Mouse (Mus musculus) neural tube, embryonic 14.5 days (tissue): ENCODE measurements at regions not wholly inside any gene's neighbourhood (a gene's known extent, or its start where the extent isn't known, plus 50 kb on each side); places are given as distances from the start of the nearest gene placed in this dataset.

ENCODE experiments used
- ATAC-seq: fragments of 200-750 bp; cut with Nextera tagmentation; 2 replicates; pipeline ENCODE4 v1.8.0; 2017; ENCODE audit warnings: low read depth, mild to moderate bottlenecking, moderate TSS enrichment, moderate library complexity
- H3K27ac ChIP-seq: fragments of 300-500 bp; sonication (generic); 2 replicates; pipeline ENCODE4 v1.5.1; 2014; ENCODE audit warnings: low read depth, mild to moderate bottlenecking, control low read depth, low read length, moderate library complexity, mixed read lengths
- H3K27me3 ChIP-seq: fragments of 300-500 bp; sonication (generic); 2 replicates; pipeline ENCODE4 v1.6.1; 2014; ENCODE audit warnings: low read length; ENCODE audit not compliant: control insufficient read depth, insufficient read depth
- H3K36me3 ChIP-seq: fragments of 300-500 bp; sonication (generic); 2 replicates; pipeline ENCODE4 v1.6.1; 2014; ENCODE audit warnings: low read length, mixed read lengths; ENCODE audit not compliant: control insufficient read depth, insufficient read depth
- H3K4me1 ChIP-seq: fragments of 300-500 bp; sonication (generic); 2 replicates; pipeline ENCODE4 v1.6.1; 2014; ENCODE audit warnings: low read length; ENCODE audit not compliant: control insufficient read depth, insufficient read depth
- H3K4me2 ChIP-seq: fragments of 300-500 bp; sonication (generic); 2 replicates; pipeline ENCODE4 v1.6.1; 2014; ENCODE audit warnings: mild to moderate bottlenecking, low read depth, low read length, control low read depth
- H3K4me3 ChIP-seq: fragments of 300-500 bp; sonication (generic); 2 replicates; pipeline ENCODE4 v1.5.1; 2014; ENCODE audit warnings: low read depth, low read length, control low read depth, mixed read lengths
- H3K9ac ChIP-seq: fragments of 300-500 bp; sonication (generic); replicated peaks from 2 replicates; pipeline ENCODE4 v1.6.1; 2014; ENCODE audit warnings: low read depth, mild to moderate bottlenecking, control low read depth, low read length, mixed read lengths
- H3K9me3 ChIP-seq: fragments of 300-500 bp; sonication (generic); 2 replicates; pipeline ENCODE4 v1.6.1; 2016; ENCODE audit warnings: low read length; ENCODE audit not compliant: control insufficient read depth
- WGBS: fragments of 180-500 bp; shearing (Covaris S2); extraction: QIAGEN DNeasy Blood & Tissue Kit; methylation state at CpG from one replicate; pipeline ENCODE4 v1.1.7; 2014; 5-methylcytosine and 5-hydroxymethylcytosine counted together

DNA sequence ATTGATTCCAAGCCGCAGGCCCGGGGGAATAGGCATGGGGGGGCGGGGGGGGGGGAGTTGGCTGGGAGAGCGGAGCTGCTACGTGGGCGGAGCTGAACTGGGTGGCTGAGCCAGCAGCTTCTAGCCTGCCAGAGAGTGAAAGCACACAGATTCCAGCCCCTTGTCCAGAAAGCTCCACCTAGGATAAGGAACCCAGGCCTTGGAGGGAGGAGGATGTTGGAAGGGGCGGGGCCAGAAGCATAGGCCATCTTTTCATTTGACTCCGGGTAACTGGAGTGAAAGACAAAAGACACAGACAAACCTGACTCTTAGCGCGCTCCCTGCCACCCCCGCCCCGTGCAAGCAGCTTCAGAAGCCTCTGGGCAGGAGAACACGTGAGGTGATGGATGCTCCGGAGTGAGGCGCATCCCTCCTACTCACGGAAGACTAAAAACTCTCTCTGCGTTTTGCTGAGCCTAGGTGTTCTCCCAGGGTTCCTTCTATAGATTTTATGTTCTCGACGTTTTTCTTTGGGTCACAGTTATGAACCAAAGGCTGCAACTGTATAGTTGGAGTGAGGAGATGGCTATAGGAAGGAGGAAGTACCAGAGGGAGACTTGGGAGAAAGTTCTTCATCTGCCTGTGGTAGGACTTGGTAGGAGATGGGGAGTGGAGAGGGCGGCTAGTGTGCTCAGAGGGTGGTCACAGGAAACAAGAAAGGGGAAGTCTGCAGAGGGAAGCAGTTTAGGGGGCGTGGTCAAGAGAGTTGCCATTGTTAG is 84.8 kb upstream of the Mafb start:
- WGBS, result under 1% methylated on average over 21 of the region's 21 CpGs
- Histone ChIP-seq H3K27ac (peak overlapping the region; percentile 45), H3K4me1 (peaks cover 8% of the 10 kb centered on the region), H3K36me3 (no peaks in the 10 kb centered on the region), H3K9me3 (no peaks in the 10 kb centered on the region), H3K27me3 (no peaks in the 10 kb centered on the region), H3K4me3 (peak overlapping the region; percentile 25), H3K9ac (peak overlapping the region; percentile 32; the same call in 1 of the 2 replicates), H3K4me2 (peak overlapping the region; percentile 60)
- ATAC-seq, result peak; percentile 91

DNA sequence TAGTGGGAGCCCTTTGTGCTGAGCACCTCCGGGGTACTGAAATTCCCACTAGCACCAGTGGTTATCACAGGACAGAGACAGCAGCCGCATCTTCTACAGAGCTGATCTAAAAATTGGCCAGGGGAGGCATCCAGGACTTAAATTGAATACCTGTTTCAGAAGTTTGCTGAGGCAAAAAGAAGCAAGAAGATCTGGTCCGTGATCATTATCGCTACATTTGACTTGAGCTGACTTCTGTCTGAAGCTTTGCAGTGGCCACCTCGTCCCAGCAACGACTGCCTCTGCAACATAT is 85.3 kb upstream of the Mafb start:
- H3K9ac ChIP-seq, result 0 out of 2 replicates have a peak overlapping the region, but pooled peaks have one; percentile 32
- H3K27me3 ChIP-seq, result no peaks in the 10 kb centered on the region
- no peak for ATAC-seq
- H3K9me3 ChIP-seq, result no peaks in the 10 kb centered on the region
- no peak overlapping the region for H3K27ac ChIP-seq
- peak overlapping the region; percentile 60 for H3K4me2 ChIP-seq
- 17% methylated on average over 6 of the region's 6 CpGs for WGBS
- peaks cover 8% of the 10 kb centered on the region for H3K4me1 ChIP-seq
- peak overlapping the region; percentile 25; the same call in 1 of the 2 replicates for H3K4me3 ChIP-seq
- H3K36me3 ChIP-seq, result no peaks in the 10 kb centered on the region

DNA sequence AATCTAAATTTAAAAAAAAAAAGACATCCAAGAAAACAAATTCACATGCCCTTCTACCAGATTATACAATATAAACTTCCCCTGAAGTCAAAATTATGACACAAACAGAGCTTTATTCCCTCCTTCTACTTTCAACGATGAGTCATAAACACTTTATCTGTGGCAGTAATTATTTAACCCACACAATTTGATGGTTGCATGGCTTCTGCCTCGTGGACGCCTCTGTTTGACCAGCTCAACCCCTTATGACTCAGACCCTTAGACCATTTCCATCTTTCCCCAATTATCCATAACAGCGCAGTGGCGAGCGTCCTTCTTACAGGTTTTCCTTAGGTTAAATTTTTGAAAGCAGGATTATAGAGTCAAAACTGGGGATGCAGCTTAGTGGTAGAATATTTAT is 85.9 kb upstream of the Mafb start:
- ATAC-seq, result no peak
- no peak overlapping the region for H3K27ac ChIP-seq
- H3K27me3 ChIP-seq, result no peaks in the 10 kb centered on the region
- H3K9me3 ChIP-seq, result no peaks in the 10 kb centered on the region
- no peaks in the 10 kb centered on the region for H3K36me3 ChIP-seq
- 80% methylated on average over 6 of the region's 6 CpGs for WGBS
- peaks cover 8% of the 10 kb centered on the region for H3K4me1 ChIP-seq
- H3K9ac ChIP-seq, result no peak overlapping the region
- H3K4me2 ChIP-seq, result no peak overlapping the region
- no peak overlapping the region for H3K4me3 ChIP-seq

- H3K36me3 ChIP-seq, result no peaks in the 10 kb centered on the region
- H3K9me3 ChIP-seq, result no peaks in the 10 kb centered on the region
- H3K4me1 ChIP-seq, result peaks cover 8% of the 10 kb centered on the region
- WGBS, result 69% methylated on average over 10 of the region's 10 CpGs
- H3K9ac ChIP-seq, result no peak overlapping the region
- H3K27ac ChIP-seq, result no peak overlapping the region
- ATAC-seq, result no peak
- H3K27me3 ChIP-seq, result no peaks in the 10 kb centered on the region
- H3K4me3 ChIP-seq, result no peak overlapping the region
- no peak overlapping the region for H3K4me2 ChIP-seq
Observed at GRCm38 (mm10) chr2:160455617-160456016, 88.8 kb upstream of the Mafb start.

DNA sequence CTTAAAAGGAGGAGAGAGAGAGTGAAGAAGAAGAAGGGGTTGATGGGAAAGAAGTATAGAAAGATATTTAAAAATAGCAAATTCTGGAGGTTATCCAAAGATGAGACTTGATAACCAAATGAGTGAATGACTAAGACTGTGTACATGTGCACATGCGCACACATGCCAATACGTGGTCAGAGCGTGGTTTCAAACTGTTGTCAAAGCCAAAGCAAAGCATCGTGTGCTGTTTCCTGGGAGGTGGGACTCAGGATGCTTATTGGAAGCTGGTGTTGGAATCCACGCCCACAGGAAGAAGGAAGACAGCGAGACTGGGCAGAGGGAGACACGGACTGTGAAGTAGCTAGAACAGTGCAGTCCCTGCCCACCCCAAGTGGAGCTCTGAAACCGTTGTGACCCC is 89.8 kb upstream of the Mafb start:
- Histone ChIP-seq H3K36me3 (no peaks in the 10 kb centered on the region), H3K27ac (no peak overlapping the region), H3K9ac (no peak overlapping the region), H3K4me1 (peaks cover 7% of the 10 kb centered on the region), H3K27me3 (no peaks in the 10 kb centered on the region), H3K9me3 (no peaks in the 10 kb centered on the region), H3K4me2 (no peak overlapping the region), H3K4me3 (no peak overlapping the region)
- WGBS, result 86% methylated on average over 8 of the region's 8 CpGs
- ATAC-seq, result no peak

DNA sequence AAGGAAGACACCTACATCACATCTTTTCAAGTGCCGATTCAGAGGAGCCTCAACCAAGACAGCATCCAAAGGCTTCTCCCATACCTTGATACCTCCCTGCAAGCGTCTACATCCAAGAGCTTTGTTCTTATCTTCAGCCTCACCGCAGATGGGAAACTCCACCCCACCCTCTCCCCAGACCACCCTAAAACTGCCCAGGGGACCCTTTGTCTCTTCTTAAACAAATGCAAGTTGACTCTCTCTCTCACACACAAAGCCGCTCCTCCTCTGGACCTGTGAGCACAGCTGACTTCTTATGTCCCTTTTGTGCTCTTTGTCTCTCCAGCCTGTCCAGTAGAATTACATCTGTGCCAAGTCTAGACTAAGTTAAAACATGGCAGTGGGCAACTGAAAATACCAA is 104.7 kb upstream of the Mafb start:
- no peak overlapping the region for H3K4me3 ChIP-seq

GRCm38 (mm10) chr2:160476181-160476580 is 109.3 kb upstream of the Mafb start:
- no peak overlapping the region for H3K4me3 ChIP-seq
- no peaks in the 10 kb centered on the region for H3K9me3 ChIP-seq
- WGBS, result 88% methylated on average over 3 of the region's 3 CpGs
- no peak overlapping the region for H3K4me2 ChIP-seq
- no peak for ATAC-seq
- H3K9ac ChIP-seq, result no peak overlapping the region
- no peaks in the 10 kb centered on the region for H3K27me3 ChIP-seq
- H3K27ac ChIP-seq, result no peak overlapping the region
- no peaks in the 10 kb centered on the region for H3K4me1 ChIP-seq
- no peaks in the 10 kb centered on the region for H3K36me3 ChIP-seq

More for the DNA sequence above, 104.7 kb upstream of the Mafb start:
- WGBS, result 31% methylated on average over 4 of the region's 4 CpGs
- no peaks in the 10 kb centered on the region for H3K27me3 ChIP-seq
- no peak overlapping the region for H3K27ac ChIP-seq
- H3K9me3 ChIP-seq, result no peaks in the 10 kb centered on the region
- H3K4me2 ChIP-seq, result no peak overlapping the region
- ATAC-seq, result no peak
- H3K4me1 ChIP-seq, result no peaks in the 10 kb centered on the region
- no peak overlapping the region for H3K9ac ChIP-seq
- H3K36me3 ChIP-seq, result no peaks in the 10 kb centered on the region

DNA sequence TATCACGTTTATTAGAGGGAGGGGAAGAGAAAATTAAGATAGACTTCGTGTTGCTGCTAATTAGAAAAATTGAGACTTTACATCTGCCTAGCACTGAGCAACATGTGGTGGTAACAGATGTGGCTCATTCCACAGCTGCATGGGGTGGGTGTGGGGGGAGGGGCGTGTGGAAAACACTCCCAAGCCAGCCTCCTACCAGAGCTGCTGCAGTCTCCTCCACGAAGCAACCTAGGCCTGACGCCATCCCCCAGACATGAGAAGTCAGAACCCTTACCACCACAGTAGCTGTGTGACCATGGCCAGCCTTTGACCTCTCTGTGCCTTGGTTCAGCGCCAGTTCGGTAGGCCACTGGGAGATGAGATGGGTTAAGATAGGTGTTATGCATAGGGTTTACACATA is 112.4 kb upstream of the Mafb start:
- Histone ChIP-seq H3K9ac (no peak overlapping the region), H3K4me2 (no peak overlapping the region), H3K9me3 (no peaks in the 10 kb centered on the region), H3K4me3 (no peak overlapping the region), H3K27me3 (peaks cover 6% of the 10 kb centered on the region; the same call in 1 of the 2 replicates), H3K27ac (no peak overlapping the region), H3K4me1 (no peaks in the 10 kb centered on the region), H3K36me3 (no peaks in the 10 kb centered on the region)
- 63% methylated on average over 7 of the region's 7 CpGs for WGBS
- no peak for ATAC-seq

DNA sequence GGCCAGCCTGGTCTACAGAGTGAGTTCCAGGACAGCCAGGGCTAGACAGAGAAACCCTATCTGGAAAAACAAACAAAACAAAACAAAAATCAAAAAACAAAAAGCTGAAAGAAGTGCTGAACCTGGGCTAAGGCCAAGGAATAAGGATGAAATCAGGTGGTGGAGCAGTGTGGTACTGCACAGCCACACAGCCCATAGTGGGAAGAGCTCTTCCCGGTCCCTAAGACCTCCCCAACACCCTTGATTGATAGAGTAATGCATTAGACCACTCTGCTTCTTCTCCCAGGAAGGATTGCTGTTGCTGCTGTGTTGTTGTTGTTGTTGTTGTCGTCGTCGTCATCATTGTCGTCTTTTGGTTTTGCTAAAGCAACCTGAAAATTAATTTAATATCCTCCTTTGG is 118.2 kb upstream of the Mafb start:
- H3K27me3 ChIP-seq, result peaks cover 8% of the 10 kb centered on the region
- H3K4me3 ChIP-seq, result no peak overlapping the region
- no peaks in the 10 kb centered on the region for H3K36me3 ChIP-seq
- no peaks in the 10 kb centered on the region for H3K4me1 ChIP-seq
- no peak overlapping the region for H3K9ac ChIP-seq
- WGBS, result 42% methylated on average over 5 of the region's 5 CpGs
- H3K9me3 ChIP-seq, result no peaks in the 10 kb centered on the region
- H3K4me2 ChIP-seq, result no peak overlapping the region
- no peak for ATAC-seq
- no peak overlapping the region for H3K27ac ChIP-seq
